Mouse (Mus musculus) lung, postnatal 4 days (tissue): ENCODE measurements around the gene Kcnj1.

Source experiments
- DNase-seq, 2 experiments: peaks; one replicate each; pipeline ENCODE4 v3.0.0; 2021

The Kcnj1 gene

DNA sequence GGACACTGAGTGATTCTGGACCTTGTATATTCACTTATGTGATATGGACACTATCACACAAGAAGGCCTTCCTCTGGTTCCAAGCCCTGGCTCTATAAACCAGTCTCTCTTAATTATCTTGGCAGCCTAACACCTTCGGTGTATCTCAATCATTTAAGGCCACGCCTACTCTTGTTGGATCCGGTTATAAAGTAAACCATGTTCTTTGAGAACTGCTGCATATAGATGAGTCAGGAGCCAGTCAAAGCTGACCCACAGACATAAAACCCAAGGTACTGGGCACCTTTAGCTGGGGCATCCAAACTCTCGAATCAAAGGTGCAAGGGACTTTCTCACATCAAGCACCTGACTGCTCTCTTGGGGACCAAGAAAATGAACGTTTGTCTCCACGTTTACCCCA is at the start of gene Kcnj1:
Kcnj1 (plus strand) TSS at position 292 of the 400 bp plus-strand sequence.
- DNase-seq: no peak

DNA sequence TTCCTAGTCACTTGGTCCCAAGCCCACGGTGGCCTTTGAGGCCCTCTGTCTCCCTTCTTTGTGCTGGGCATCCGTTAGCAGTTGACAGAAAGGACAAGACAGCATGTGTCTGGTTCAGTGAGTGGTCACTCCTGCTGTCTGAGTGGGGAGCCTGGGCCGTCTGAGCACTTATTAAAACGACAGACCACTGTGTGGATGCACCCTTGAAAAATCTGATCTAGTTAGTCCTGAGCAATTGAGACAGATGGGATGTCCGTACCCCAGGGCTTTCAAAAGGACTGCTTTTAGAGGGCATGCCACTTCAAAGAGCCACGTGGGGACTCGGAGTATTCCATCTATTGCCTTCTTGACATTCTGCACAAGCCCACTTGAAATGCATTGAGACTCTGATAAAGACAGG is 48.7 kb upstream of the Kcnj1 start:
- DNase-seq: no peak

DNA sequence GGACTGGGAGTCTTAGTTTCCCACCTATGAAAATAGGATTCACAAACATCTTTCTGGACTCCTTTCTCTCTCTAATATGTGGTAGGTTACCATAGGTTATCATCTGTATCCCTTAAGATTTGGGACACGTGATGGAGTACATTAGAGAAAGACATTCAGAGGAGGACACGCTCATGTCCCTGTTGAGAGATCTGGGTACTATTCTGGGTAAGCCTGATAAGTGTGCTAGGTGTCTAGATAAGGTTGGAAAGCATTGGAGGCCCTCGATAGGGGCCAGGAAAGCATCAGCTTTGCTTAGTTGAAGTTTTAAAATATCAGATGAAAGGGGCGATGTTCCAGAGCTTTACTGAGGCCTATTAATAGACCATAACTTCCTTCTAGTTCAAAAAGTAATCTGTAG is 43.5 kb upstream of the Kcnj1 start:
- DNase-seq: no peak

DNA sequence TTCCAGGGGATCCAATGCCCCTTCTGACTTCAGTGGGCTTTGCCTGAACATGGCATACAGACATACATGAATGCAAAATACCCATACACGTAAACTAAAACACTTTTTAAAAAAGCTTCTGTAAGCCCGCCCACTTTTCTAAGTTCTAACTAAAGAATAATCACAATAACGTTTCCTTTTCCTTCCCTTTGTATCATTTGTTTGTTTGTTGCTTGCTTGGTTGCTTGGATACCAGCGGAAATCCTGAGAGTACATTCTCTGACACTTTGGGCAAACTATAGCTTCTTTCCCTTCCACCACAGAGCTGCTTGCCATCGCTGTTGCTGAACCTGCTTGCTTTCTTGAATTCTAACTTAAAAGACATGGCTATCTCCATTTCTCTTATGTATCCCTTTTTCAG is 41.1 kb upstream of the Kcnj1 start:
- no peak for DNase-seq

DNA sequence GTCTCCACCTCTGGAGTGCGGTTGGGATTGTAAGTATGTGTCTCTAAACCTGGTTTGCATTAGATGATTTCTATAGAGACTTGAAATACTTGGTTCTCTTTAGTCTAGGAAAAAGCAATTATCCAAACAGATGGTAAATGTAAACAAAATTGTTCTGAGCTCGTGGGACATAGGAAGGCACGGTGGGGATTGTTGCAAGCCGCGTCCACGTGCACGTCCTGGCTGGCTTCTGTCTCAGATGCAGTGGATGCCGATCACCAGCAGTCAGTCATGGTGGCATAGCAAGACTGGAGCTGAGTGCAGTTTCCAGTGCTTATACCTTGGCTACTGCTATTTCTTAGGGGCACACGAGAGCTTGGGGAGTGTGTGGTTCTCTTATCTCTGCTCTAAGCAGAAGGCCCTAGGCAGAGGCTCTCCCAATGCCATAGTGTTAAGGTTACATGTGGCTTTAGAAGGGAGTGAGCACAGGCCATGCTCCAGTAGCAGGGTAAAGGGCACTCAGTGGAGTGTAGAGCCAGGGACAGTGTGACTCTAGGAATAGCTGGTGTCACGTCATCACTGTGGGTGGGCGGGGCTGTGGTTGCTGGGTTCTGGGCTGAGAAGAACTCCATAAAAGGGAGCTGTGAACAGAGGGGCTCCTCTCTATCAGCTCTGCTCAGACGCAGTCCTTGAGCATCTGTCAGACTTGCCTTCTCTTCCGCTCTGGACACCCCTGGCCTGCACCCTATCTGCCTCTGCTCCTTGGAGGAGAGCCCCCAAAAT is 36.7 kb upstream of the Kcnj1 start:
- peak; percentile 36 to 39 for DNase-seq

DNA sequence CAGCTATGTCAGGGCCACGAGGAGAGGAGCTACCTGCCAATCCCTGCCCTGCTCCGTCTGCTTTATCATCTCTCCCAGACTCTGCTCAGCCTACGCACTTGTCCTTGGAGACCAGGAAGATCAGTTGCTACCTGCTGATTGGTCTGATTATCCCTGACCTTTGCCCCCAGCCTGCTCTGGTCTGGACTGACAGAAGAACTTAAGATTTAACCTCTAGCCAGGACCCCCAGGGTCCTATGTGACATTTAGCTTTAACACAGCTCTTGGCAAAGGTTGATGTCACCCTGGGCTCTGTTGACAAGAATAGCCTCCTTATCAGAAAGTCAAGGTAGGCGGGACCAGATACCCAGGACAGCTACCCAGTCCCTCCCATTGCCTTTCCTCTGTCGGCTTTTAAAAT is 31.5 kb upstream of the Kcnj1 start:
- peak in 1 of 2 experiments; percentile 9 for DNase-seq

DNA sequence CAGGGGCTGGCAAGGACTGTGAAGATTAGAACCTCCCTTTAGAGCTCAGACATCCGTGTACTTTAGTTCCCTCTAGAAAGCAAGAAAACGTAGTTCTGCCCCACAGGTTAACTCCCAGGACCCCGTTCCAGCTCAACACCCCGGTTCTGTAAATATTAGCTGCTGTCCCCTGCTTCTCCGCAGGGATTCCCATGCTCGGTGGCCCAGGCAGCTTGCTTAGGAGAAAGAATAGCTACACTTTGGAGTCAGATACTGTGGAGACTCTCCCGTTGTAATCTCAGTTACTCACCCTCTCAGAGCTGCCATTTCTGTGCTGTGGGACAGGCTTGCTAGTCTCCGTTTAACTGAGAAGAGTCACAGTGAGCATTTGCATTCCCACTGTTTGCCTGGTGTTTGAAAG is 29.4 kb upstream of the Kcnj1 start:
- DNase-seq: no peak

DNA sequence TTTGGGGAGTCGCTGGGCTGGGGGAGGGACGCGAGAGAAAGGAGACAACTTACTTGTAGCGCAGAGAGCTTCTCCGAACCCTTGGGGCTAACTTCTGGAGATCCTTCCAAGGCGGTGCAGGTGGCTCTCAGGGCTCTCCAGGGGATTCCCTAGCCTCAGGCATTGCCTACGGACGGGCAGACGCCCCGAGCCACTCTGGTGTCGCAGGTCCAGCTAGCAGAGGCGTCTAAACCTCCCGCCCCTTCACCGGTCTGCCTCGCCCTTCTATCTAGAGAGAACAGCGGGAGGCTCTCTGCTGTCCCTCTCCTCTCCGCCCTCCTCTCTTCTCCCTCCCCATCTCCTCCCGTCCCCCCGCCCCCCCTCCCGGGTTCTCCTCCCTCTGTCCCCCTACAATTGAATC is 28.2 kb upstream of the Kcnj1 start, which contains the start of gene Kcnj5:
Kcnj5 (minus strand) TSS at position 300 of the 400 bp plus-strand sequence.
- DNase-seq: no peak

DNA sequence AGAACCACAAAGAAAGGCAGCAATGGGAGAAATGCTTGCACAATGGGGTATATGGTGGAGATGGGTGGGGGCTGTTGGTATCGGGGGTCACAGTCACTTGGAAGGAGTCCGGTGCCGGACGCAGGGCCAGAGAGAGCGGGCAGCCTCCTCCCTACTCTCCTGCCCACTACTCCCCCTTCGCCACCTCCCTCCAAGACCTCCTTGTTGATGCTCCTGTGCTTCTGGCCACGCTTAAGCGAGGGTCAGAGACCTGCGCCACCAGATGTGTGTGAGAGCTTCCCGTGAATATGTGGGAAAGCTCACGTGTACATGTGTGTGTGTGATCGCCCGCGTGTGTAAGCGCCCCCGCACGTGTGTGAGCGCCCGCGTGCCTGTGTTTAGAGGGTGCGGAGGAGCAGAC is 27.8 kb upstream of the Kcnj1 start:
- DNase-seq: no peak

DNA sequence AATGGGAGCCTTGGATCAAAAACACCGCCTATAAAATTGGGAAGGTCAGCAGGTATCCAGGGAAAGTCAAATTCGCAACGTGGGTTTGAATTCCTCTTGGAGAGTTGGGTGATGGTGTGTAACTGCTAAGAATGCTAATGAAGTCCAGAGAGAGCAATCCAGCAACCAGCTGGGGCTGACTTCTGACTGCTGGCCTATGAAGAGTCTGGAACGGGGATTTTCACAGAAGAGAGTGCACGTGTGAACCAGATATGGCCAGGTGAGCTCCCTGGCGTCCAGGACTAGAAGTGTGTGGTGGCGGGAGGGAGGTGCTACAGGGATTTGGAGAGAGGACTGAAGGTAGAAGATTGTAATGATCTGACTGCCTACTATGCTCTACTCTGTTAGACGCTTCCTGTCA is 24.2 kb upstream of the Kcnj1 start:
- no peak for DNase-seq

DNA sequence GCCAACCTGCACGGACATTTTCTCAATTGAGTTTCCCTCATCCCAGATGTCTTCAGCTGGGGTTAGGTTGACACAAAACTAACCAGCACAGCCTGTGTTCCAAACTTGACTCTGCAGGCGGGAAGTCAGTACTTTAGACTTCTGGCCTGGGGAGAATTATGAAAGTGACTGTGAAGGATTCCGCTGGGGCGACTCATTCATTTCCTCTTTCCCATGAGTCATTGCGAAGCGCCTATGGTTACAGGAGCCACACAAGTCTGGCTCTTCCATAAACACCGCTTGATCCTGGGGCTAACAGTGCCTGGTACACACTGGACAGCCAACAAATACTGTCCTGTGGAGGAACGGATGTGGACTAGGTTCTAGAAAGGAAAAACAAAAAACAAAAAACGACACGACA is 22.9 kb upstream of the Kcnj1 start:
- no peak for DNase-seq

DNA sequence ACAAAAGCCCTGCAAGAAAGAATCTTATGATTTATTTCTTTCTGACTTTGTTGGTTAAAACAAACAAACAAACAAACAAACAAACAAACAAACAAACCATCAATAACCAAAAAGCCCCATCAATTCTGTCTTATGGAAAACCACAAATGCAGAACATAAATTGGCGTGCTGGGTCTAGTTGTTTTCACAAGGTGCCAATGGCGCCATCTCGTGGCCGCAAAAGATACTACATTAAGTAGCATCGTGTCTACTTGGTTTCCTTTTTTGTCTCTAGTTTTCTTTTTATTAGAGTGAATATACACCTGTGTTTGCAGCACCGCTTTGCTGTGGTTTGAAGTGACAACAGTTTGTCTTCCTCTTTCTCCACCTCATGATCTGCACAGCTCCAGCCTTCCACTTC is 22.0 kb upstream of the Kcnj1 start:
- DNase-seq: peak; percentile 41 to 74

DNA sequence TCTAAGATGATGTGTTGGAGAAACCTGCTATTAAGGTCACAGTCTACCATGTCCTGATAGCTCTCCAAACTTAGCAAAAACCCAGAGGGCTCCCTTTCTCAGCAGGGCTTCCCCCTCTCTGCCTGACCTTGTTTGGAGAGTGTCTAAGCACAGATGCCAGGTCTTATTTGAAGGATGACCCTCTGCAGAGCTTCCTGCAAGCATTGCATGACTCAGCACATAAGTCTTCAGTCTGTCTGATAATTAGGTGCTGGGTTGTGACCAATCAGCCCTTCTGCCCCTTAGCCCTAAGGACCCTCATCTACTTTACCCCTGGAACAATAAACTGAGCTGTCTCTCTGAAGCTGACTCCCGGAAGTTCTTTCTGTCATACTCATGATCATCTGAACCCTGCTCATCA is 11.5 kb upstream of the Kcnj1 start:
- no peak for DNase-seq

DNA sequence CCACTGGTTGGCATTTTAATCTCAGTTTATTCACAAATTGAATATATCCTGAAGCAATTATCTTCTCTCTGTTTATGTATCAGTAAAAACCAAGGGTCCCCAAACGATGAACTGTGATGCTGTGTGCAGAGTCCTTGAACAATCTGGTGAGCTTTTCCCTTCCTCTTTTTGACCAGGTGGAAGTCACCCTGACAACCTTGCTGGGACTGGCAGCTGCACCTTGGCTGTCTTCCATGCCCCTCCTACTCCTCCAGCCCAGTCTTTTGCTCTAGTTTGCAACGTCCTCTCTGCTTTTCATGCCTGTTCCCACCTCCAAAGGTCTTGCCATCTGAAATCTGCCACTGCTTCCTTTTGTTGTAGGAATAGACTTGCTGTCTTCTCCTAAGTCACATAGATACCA is 3.5 kb upstream of the Kcnj1 start:
- no peak for DNase-seq

DNA sequence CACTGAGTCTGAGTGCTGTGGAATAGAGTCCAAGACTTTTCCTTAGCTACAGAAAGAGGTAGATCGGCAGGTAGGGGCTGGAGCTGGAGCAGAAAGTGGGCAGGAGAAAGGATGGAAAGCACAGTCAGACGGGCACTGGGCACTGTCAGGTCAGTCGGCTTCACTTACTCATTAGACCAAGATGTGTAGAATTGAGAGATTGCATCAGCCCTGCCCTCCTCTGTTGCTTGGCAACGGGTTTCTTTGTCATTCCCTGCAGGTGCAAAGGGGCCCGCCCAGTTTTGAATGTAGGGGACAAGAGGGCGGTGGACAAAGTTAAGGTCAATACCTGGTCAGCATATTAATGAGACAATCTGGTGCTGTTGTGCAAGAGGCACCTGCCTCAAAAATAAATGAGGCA is 2.9 kb upstream of the Kcnj1 start:
- no peak for DNase-seq

DNA sequence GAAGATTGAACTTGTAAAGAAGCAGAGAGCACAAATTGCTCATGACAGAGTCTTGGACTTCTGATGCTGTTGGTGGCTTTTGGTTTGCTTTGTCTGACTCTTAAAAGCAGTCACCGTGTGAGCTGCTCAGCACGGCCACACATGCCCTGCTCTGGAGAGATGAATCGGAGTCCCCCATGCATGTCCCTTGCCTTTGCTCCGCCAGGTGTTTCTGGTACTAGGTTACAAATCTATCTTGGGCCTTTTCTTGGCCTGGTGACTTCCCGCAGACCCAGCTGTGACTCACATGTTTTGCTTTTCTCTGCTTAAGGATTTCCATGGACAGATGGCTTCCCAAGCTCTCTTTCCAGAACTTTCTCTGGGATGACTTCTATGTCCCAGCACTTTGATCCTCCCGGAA is 1.4 kb downstream of the Kcnj1 start:
- DNase-seq: no peak

DNA sequence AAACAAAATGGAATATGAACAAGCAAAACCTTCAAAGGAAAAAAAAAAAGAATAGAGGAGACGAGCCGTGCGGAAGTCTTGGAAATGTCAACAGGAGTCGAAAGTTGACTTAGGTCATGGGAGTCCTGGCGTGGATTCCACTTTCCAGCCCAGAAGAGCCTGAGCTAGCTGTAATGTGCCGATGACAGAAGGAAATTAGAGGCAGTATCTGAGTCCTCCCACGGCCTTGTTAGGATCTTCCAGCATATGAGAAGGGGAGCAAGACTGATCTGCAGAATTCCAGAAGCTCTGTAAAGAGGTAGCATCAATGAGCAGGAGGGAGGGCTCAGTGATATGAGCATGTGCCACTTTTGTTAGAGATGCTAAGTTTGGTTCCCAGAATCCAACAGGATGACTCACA is 3.7 kb downstream of the Kcnj1 start:
- DNase-seq: no peak

DNA sequence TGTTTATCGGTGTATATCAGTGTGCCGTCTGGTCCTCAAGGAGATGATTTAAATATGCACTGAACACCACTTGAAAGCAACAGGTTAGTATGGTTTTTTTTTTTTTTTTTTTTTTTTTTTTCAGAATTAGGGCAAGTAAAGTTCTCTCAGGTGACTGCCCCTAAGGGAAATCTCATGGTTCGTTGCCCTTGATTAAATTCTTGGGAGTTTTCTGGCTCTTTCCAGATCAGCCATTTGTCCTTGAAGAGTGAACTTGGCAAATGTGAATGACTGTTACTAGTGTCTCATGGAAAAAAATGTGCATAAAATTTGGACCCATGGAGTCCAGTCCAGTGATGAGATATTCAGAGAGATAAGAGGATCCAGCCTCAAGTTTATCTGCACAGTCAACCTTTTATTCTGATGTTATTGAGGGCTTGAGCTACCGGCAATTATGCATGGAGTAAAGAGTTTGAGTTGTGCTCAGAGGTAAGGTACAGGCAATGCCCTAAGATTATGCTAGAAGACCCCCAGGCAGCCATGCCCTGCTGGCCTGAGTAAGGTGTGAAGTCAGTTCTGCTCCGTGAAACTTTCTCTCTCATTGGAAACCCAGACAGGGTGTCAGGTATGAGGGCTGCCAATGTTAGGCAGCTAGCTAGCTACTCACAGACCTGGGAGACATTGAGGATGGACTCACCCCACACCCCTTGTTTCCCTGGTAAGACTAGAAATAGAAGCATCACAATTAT is 4.7 kb downstream of the Kcnj1 start:
- no peak for DNase-seq

DNA sequence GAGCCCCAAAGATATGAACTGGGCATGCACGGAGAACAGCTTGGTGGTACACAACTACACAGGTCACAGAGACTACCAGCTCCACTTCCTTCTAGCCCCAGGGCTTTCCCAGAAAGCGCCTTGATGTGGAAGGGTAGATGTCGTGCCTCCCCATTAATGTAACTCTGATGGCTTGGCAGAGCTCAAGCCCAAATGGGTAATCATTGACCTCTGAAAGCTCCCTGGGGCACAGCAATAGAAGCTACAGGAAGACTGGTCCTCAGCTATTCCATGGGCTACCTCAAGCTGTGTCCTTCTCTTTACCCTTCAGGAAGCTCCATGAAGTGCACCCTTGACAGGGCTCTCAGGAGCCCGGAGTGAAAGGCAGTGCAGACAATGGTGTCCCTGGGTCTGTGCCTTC is 12.6 kb downstream of the Kcnj1 start:
- DNase-seq: no peak

DNA sequence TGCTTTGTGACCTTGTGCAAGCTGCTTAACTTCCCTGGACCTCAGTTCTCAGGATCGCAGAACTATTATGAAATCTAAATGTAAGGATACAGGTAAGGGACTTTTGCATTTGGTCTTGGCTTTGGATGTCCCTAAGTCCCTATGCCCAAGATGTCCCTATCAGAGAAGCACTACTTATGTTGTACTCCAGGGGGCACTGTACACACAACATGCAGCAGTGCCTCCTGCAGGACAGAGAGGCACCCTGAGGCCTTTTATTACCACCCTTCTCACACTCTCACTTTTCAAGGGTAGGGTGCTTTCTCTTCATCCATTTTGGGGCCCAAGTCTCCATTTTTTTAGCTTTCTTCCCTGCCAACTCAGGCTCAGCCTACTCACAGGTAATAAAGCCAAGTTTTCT is 15.8 kb downstream of the Kcnj1 start:
- DNase-seq: no peak

DNA sequence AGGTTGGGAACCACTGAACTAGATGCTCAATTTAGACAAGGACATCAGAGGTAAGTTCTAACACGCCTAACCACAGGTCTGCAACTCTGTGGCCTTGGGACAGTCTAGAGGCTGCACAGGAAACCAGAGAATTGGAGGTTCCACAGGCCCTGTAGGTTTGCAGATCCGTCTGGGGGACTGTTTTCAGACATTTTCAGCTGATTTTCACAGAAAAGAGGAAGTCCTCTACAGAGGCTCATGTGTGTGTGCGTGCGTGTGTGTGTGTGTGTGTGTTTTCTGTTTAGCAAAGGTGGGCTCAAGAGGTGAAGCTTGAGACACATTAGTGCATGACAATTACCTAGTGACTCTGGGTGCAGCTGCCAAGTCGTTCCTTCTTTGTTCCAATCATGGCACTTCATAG is 18.8 kb downstream of the Kcnj1 start:
- no peak for DNase-seq

DNA sequence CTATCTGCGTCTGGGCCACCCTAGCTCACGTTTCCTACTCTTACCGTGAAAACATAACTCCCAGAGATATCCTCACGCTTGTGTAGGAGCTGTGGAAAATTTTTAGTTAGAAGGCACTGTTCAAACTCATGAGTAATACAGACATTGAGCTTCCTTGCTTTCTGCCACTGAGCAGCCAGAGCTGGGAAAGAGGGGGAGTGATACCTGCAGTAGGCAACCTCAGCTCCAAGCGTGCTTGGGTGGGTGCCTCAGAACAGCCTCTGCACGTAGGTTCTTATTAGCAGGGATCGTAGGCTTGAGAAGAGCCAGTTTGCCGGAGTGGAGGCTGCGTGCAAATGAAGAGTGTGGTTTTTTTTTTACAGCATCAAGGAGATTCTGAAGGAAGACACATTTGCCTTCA is 19.4 kb downstream of the Kcnj1 start:
- DNase-seq: no peak

DNA sequence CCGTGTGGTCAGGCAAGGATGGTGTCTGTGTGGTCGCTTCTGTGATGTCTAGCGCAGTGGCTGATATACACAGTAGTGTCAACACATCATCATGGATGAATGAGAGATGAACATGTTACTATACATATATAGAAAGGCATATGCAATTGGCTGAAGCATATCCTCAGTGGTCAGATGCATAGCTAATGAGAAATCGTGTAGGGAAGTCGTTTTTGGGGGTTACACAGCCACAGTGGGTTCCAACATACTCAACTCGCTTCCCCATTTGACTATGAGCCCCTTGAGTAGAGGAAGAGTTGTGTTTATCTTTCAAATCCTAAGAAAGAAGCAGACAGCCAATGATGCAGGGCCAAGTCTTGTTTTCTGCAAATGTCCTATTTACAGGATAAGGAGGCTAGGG is 20.4 kb downstream of the Kcnj1 start:
- DNase-seq: no peak

DNA sequence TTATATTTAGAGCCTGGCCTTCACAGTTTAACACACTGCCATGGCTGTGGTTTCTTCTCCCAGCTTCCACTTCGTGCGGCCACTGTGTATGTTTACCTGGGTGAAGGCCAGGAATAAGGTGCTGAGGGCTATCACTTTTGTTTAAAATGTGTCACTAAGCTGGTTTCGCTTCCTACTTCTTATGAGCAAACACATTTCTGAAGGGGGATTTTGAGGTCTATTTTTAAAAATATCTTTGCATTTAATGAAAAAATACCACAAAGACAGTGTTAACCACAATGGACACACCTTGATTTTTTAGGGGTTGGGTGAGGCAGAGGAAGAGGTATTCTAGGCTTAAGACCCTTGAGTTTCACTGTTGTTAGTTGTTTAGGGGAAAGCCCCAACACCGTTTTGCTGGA is 22.5 kb downstream of the Kcnj1 start:
- DNase-seq: no peak

DNA sequence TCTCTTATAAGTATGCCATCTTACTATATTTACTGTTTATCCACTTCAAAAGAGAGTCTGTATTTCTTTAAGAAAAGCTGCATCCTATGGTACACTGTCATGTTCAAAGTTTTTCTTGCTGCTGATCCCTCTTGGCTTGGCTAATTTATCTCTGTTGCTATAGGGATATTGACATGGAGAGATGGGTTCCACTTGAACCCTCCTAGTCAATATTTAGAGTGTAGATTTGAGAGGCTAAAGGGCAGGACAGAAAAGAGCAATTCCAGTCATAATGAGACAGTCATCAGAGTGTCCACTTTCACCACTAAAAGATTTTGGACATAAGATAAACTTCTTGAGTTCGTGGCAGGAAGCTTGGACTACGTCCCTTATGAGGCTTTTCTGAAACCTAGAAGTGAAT is 27.9 kb downstream of the Kcnj1 start:
- no peak for DNase-seq
